Mouse (Mus musculus) natural killer cell, adult 2 months (primary cell): Measurements from ENCODE around the gene Gm20896.
"Not testable (repeated sequence)": the region's sequence is repeated elsewhere in the genome, so short reads cannot be mapped to it uniquely, and the experiment has no call there.

ENCODE experiments used
- DNase-seq, 2 experiments: peaks; one replicate each; pipeline ENCODE4 v3.0.0; 2022; ENCODE audit warnings: low spot score in 2 of 2

Gm20896 gene

DNA sequence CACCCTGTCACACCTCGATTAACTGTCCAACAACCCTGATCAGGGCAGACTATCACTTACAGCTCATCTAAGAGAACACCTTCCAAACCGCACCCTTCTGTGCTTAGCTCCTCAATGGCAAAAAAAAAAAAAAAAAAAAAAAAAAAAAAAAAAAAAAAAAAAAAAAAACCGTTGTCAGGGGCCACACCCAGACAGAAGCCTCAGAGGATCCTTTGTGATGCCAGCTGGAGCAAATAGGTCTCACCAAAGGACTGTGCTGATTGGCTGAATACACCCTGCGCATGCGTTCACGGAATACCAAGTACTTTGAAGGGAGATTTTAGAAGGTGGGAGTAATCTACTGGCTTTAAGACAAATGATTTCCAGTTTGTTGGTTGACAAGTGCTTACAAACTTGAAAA is at the start of gene Gm20896:
Gene Gm20896, minus strand, starts transcription at position 101 of the 400 bp plus-strand sequence.
- not testable (repeated sequence) for DNase-seq
